Mouse (Mus musculus) right cerebral cortex, postnatal 4 days (tissue): ENCODE measurements at regions not wholly inside any gene's neighbourhood (a gene's known extent, or its start where the extent isn't known, plus 50 kb on each side); places are given as distances from the start of the nearest gene placed in this dataset.
"Not testable (repeated sequence)": the region's sequence is repeated elsewhere in the genome, so short reads cannot be mapped to it uniquely, and the experiment has no call there.

Experiments
- DNase-seq: peaks from one replicate; pipeline ENCODE4 v3.0.0-alpha.2; 2022

DNA sequence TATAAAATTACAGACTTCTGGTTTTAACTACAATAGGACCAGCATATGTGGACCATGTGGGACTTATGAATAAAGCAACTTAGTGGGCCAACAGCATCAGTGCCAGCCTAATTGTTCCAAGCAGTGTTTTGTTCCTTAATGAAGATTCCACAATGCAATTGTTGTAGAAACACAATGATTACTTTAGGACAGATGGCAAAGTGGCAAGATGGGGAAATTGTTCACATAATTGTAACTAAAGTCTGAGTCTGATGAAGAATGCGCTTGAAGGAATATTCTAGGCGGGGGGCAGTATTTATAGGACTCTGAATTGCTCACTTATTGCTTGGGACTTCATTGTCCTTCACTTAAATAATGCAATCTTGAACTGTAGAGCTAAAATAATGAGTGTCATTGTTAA, 253.4 kb upstream of the Kcnj3 start:
- DNase-seq, result no peak

DNA sequence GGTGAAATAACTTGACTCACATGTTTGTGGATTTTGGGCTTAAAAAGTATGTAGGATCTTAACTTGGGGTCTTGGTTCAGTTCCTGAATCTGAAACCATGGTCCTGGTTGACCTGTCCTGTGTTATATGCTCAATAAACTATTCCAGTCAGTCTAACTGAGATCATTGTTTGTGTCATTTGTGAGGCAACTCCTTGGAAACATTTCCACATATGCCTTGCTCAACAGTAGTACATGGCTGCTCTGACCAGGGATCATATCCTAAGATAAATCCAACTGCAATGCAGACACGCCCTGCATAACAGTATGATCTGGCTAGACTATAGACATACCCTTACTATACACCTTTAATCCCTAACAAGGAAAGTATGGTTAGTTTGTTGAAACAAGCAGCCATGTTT, 228.9 kb upstream of the Kcnj3 start:
- DNase-seq, result no peak

DNA sequence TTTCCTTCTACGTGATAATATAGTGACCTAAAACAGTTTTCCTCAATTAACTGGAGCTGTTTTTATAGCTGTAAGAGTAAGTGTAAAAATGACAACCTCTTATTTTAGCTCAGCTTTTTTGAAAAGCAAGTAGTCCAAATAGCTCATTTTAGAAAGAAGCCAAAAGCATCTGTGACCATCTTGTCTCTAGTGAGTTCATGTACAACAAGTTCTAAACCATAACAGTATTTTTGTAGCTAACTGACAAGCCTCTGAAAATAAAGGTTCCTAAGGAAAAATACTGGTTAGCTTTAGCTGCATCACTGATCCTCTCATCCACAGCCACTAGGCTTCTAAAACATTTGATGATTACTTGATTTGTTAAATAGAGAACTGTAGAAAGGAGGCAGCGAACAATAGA, 227.2 kb upstream of the Kcnj3 start:
- DNase-seq, result no peak

GRCm38 (mm10) chr2:55209848-55210390, 225.9 kb upstream of the Kcnj3 start:
- DNase-seq, result no peak

GRCm38 (mm10) chr2:55211281-55211680, 224.5 kb upstream of the Kcnj3 start:
- DNase-seq, result no peak

GRCm38 (mm10) chr2:55222046-55222445, 213.7 kb upstream of the Kcnj3 start:
- no peak for DNase-seq

GRCm38 (mm10) chr2:55222741-55223140, 213.0 kb upstream of the Kcnj3 start:
- DNase-seq, result not testable (repeated sequence)

- DNase-seq, result peak; percentile 2
Observed at GRCm38 (mm10) chr2:55228131-55228797, 207.5 kb upstream of the Kcnj3 start.

GRCm38 (mm10) chr2:55231841-55232240, 203.9 kb upstream of the Kcnj3 start:
- DNase-seq, result no peak

GRCm38 (mm10) chr2:55253134-55253533, 182.6 kb upstream of the Kcnj3 start:
- no peak for DNase-seq

GRCm38 (mm10) chr2:55262721-55263278, 173.0 kb upstream of the Kcnj3 start:
- no peak for DNase-seq

- no peak for DNase-seq
Observed at GRCm38 (mm10) chr2:55263847-55264449, 171.8 kb upstream of the Kcnj3 start.

- DNase-seq, result peak; percentile 30
Observed at GRCm38 (mm10) chr2:55306387-55306786, 129.4 kb upstream of the Kcnj3 start.

DNA sequence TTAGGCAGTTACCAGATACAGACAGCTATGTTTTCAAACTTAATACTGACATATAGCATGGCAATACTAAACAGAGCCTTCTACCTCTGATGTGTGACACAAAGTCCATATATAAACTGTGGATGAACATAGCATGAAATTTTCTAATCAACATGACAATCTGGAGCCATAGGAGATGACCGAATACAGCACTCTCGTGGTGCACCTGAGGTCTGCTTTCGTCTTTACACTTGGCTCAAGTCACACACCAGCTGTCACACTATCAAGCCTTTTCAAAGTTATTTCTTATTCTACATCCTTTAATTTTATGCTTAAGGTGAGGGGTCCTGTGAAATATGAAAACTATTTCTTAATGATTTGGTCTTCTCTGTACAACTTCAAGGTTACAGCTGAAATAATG, 120.1 kb upstream of the Kcnj3 start:
- no peak for DNase-seq

- not testable (repeated sequence) for DNase-seq
Observed at GRCm38 (mm10) chr2:55354061-55354460, 81.7 kb upstream of the Kcnj3 start.
